Mouse (Mus musculus): ENCODE data around the gene A130010J15Rik. TPM values are rescaled to one million over a fixed set of nuclear protein-coding genes. Genes with fewer than 3 reads are reported as not detected.

Gene A130010J15Rik
- polyA plus RNA-seq, 1 experiment from 2014 or later, result 18.1 TPM

DNA sequence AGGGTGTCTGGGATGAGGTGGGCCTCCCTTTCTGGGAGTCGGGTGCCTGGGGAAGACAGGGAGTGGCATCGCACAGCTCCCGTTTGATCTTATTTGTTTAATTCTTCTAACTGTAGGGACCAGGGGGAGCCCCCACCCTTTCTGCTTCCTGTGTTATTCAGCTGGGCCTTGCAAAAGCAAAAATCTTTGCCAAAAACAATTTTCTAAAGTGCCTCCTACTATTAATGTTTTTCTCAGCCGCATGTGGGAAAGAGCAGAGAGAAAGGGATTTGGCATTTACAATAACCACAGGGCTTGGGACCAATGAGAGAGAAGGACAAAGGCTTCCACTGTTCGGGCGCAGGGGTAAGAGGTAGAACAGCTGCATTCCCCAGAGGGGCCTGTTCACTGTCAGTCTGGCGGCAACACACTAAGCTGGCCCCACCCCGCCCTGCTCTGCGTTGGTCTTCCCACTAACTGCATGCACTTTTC is 21.3 kb downstream of the A130010J15Rik start:
- H3K4me1 ChIP-seq, result peaks cover 26% of the 10 kb centered on the region
- no peak overlapping the region for H3K4me3 ChIP-seq
- H3K9ac ChIP-seq, result no peak overlapping the region
- peak overlapping the region; percentile 16; the same call in 1 of the 2 replicates for H3K4me2 ChIP-seq (replicated peaks)
- 12% methylated on average over 9 of the region's 9 CpGs for WGBS
- H3K36me3 ChIP-seq, result no peaks in the 10 kb centered on the region
- ATAC-seq (ENCODE audit: insufficient number of reproducible peaks, insufficient read depth, low FRiP score, low TSS enrichment), result peak; percentile 92
- no peaks in the 10 kb centered on the region for H3K27me3 ChIP-seq
- no peaks in the 10 kb centered on the region for H3K9me3 ChIP-seq
- H3K27ac ChIP-seq, result peak overlapping the region; percentile 87

DNA sequence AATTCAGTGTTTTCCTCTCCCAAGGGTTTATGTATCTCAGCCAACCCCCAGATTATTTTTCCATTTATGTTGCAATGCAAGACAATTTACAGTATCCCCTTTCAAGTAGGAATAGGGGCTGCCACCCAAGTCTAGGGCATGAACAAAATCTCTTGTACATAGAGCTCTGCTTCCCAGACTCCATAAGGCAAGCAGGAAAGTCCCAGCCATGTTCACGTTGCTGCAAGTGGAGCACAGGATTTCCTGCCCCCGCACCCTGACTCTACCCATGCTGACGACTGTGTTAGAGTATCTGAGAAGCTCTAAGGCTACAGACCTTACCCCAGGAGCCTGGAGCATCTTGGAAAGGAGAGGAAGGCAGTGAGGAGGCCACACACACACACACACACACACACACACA is 21.9 kb downstream of the A130010J15Rik start:
- H3K36me3 ChIP-seq, result no peaks in the 10 kb centered on the region
- ATAC-seq (ENCODE audit: insufficient number of reproducible peaks, insufficient read depth, low FRiP score, low TSS enrichment), result peak; percentile 50; the same call in 1 of the 2 replicates
- peak overlapping the region; percentile 87 for H3K27ac ChIP-seq
- 29% methylated on average over 3 of the region's 3 CpGs for WGBS
- peak overlapping the region; percentile 16; the same call in 1 of the 2 replicates for H3K4me2 ChIP-seq (replicated peaks)
- H3K9ac ChIP-seq, result no peak overlapping the region
- no peaks in the 10 kb centered on the region for H3K27me3 ChIP-seq
- H3K9me3 ChIP-seq, result no peaks in the 10 kb centered on the region
- no peak overlapping the region for H3K4me3 ChIP-seq
- H3K4me1 ChIP-seq, result peaks cover 26% of the 10 kb centered on the region

GRCm38 (mm10) chr1:193191675-193192283 is 23.9 kb downstream of the A130010J15Rik start:
- Histone ChIP-seq H3K4me1 (peaks cover 24% of the 10 kb centered on the region), H3K27ac (no peak overlapping the region), H3K27me3 (no peaks in the 10 kb centered on the region), H3K9me3 (no peaks in the 10 kb centered on the region), H3K4me3 (no peak overlapping the region), H3K36me3 (no peaks in the 10 kb centered on the region), H3K4me2 (replicated peaks) (no peak overlapping the region), H3K9ac (no peak overlapping the region)
- no peak for ATAC-seq (ENCODE audit: insufficient number of reproducible peaks, insufficient read depth, low FRiP score, low TSS enrichment)
- 87% methylated on average over 7 of the region's 7 CpGs for WGBS

DNA sequence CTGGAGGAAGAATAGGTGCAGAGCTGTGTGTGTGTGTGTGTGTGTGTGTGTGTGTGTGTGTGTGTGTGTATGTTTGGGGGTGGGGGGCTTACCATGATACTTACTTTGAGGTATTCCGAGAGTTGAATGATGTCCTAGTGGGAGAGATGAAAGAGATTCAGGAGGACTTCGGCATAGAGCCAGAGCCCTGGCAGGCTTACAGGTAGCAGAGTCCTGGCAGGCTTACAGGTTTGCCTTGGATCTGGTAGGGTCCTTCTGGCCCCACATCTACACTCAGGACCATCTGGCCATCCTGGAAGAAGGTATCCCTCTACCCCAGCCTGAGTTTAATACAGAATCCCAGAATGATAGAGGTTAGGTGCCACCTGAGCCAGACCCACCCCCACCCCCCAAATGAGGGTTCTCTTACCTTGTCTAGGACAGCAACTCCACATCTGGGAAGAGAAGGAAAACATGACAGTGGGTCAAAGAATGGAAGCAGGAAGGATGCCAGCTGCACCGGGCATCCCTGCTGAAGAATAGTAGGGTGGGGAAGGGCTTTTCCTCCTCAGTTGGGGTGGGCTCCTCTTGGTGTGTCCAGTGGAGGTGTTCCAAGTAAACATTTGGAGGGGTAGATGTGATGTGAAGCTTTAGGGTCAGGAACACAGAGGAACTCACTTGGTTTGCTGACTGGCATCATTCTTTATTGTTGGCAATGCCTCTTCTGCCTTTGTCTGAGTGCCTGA is 26.7 kb downstream of the A130010J15Rik start:
- Histone ChIP-seq H3K36me3 (no peaks in the 10 kb centered on the region), H3K27ac (no peak overlapping the region), H3K9ac (no peak overlapping the region), H3K27me3 (no peaks in the 10 kb centered on the region), H3K9me3 (no peaks in the 10 kb centered on the region), H3K4me3 (no peak overlapping the region), H3K4me1 (peaks cover 13% of the 10 kb centered on the region), H3K4me2 (replicated peaks) (no peak overlapping the region)
- no peak for ATAC-seq (ENCODE audit: insufficient number of reproducible peaks, insufficient read depth, low FRiP score, low TSS enrichment)
- WGBS, result 93% methylated on average over 3 of the region's 3 CpGs

DNA sequence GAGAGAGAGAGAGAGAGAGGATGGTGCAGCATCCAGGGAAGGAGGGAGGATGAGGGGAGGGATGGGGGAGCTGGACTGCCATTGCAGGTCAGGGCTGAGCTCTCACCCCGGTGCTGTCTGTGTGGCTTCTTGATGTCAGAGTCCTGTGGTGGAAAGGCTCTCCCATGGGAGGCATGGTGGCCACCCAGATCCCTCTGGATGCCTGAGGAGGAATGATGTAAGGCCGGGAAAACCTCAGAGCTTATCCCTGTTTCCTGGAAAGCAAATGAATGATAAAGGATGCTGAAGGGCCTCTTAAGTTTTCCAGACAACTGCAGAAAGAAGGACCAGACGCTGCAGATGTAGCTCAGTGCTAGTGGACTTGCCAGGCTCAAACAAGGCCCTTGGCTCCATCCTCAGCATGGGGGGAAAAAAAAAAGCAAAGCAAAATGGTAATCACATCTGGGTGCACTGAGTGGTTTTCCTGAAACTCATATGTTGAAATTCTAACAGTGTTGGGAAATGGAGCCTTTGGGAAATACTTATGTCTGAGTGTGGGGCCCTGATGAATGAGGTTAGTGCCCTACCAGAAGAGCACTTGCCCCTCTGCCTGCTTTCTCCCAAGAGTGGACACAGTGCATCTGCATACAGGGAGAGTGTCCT is 27.4 kb downstream of the A130010J15Rik start:
- Histone ChIP-seq H3K36me3 (no peaks in the 10 kb centered on the region), H3K27ac (no peak overlapping the region), H3K4me1 (peaks cover 6% of the 10 kb centered on the region), H3K9ac (no peak overlapping the region), H3K9me3 (no peaks in the 10 kb centered on the region), H3K4me3 (no peak overlapping the region), H3K4me2 (replicated peaks) (no peak overlapping the region), H3K27me3 (no peaks in the 10 kb centered on the region)
- no peak for ATAC-seq (ENCODE audit: insufficient number of reproducible peaks, insufficient read depth, low FRiP score, low TSS enrichment)
- 73% methylated on average over 3 of the region's 3 CpGs for WGBS

GRCm38 (mm10) chr1:193197494-193198205 is 29.8 kb downstream of the A130010J15Rik start:
- no peaks in the 10 kb centered on the region for H3K27me3 ChIP-seq
- H3K4me1 ChIP-seq, result no peaks in the 10 kb centered on the region
- no peak overlapping the region for H3K4me2 ChIP-seq (replicated peaks)
- H3K27ac ChIP-seq, result no peak overlapping the region
- H3K4me3 ChIP-seq, result no peak overlapping the region
- no peaks in the 10 kb centered on the region for H3K9me3 ChIP-seq
- no peak for ATAC-seq (ENCODE audit: insufficient number of reproducible peaks, insufficient read depth, low FRiP score, low TSS enrichment)
- H3K36me3 ChIP-seq, result no peaks in the 10 kb centered on the region
- 89% methylated on average over 18 of the region's 18 CpGs for WGBS
- no peak overlapping the region for H3K9ac ChIP-seq

GRCm38 (mm10) chr1:193198312-193198711 is 30.5 kb downstream of the A130010J15Rik start:
- ATAC-seq (ENCODE audit: insufficient number of reproducible peaks, insufficient read depth, low FRiP score, low TSS enrichment), result no peak
- Histone ChIP-seq H3K9ac (no peak overlapping the region), H3K4me1 (no peaks in the 10 kb centered on the region), H3K4me2 (replicated peaks) (no peak overlapping the region), H3K36me3 (no peaks in the 10 kb centered on the region), H3K9me3 (no peaks in the 10 kb centered on the region), H3K4me3 (no peak overlapping the region), H3K27ac (no peak overlapping the region), H3K27me3 (no peaks in the 10 kb centered on the region)
- WGBS, result 79% methylated on average over 2 of the region's 2 CpGs

GRCm38 (mm10) chr1:193200640-193201382 is 33.0 kb downstream of the A130010J15Rik start:
- WGBS, result 82% methylated on average over 8 of the region's 8 CpGs

GRCm38 (mm10) chr1:193201383-193201778 is 33.5 kb downstream of the A130010J15Rik start, which contains the start of gene Traf3ip3:
Gene Traf3ip3 (minus strand): TSS chr1:193201703.
- Histone ChIP-seq H3K27ac (no peak within 1 kb of the TSS), H3K4me3 (no peak within 1 kb of the TSS), H3K4me2 (replicated peaks) (no peak within 1 kb of the TSS), H3K9me3 (no peaks in the 10 kb centered on the region), H3K9ac (no peak within 1 kb of the TSS), H3K36me3 (no peaks in the 10 kb centered on the region), H3K27me3 (no peaks in the 10 kb centered on the region), H3K4me1 (no peaks in the 10 kb centered on the region)
- ATAC-seq (ENCODE audit: insufficient number of reproducible peaks, insufficient read depth, low FRiP score, low TSS enrichment), result no peak
- 49% methylated on average over 5 of the region's 5 CpGs for WGBS

More at GRCm38 (mm10) chr1:193200640-193201382, 33.0 kb downstream of the A130010J15Rik start:
- H3K9ac ChIP-seq, result no peak overlapping the region
- ATAC-seq (ENCODE audit: insufficient number of reproducible peaks, insufficient read depth, low FRiP score, low TSS enrichment), result no peak
- H3K4me1 ChIP-seq, result no peaks in the 10 kb centered on the region
- H3K36me3 ChIP-seq, result no peaks in the 10 kb centered on the region
- H3K27me3 ChIP-seq, result no peaks in the 10 kb centered on the region
- H3K4me2 ChIP-seq (replicated peaks), result no peak overlapping the region
- H3K4me3 ChIP-seq, result no peak overlapping the region
- no peaks in the 10 kb centered on the region for H3K9me3 ChIP-seq
- H3K27ac ChIP-seq, result no peak overlapping the region

- 59% methylated on average over 2 of the region's 2 CpGs for WGBS
- no peaks in the 10 kb centered on the region for H3K27me3 ChIP-seq
- H3K36me3 ChIP-seq, result no peaks in the 10 kb centered on the region
- no peak overlapping the region for H3K9ac ChIP-seq
- no peak overlapping the region for H3K27ac ChIP-seq
- H3K4me2 ChIP-seq (replicated peaks), result no peak overlapping the region
- no peak overlapping the region for H3K4me3 ChIP-seq
- 0 out of 2 replicates have a peak, but pooled peaks have one; percentile 67 for ATAC-seq (ENCODE audit: insufficient number of reproducible peaks, insufficient read depth, low FRiP score, low TSS enrichment)
- H3K9me3 ChIP-seq, result no peaks in the 10 kb centered on the region
- H3K4me1 ChIP-seq, result no peaks in the 10 kb centered on the region
Measured at GRCm38 (mm10) chr1:193203821-193204220, 36.0 kb downstream of the A130010J15Rik start.

- H3K4me2 ChIP-seq (replicated peaks), result no peak overlapping the region
- no peaks in the 10 kb centered on the region for H3K4me1 ChIP-seq
- no peak overlapping the region for H3K9ac ChIP-seq
- no peaks in the 10 kb centered on the region for H3K36me3 ChIP-seq
- H3K27me3 ChIP-seq, result no peaks in the 10 kb centered on the region
- H3K4me3 ChIP-seq, result no peak overlapping the region
- WGBS, result 85% methylated on average over 2 of the region's 2 CpGs
- H3K27ac ChIP-seq, result no peak overlapping the region
- no peak for ATAC-seq (ENCODE audit: insufficient number of reproducible peaks, insufficient read depth, low FRiP score, low TSS enrichment)
- no peaks in the 10 kb centered on the region for H3K9me3 ChIP-seq
Measured at GRCm38 (mm10) chr1:193205431-193205830, 37.6 kb downstream of the A130010J15Rik start.

Data from embryonic facial prominence, embryonic 12.5 days (tissue).